Mouse (Mus musculus): ENCODE measurements around the gene Lyzl4.

The Lyzl4 gene

DNA sequence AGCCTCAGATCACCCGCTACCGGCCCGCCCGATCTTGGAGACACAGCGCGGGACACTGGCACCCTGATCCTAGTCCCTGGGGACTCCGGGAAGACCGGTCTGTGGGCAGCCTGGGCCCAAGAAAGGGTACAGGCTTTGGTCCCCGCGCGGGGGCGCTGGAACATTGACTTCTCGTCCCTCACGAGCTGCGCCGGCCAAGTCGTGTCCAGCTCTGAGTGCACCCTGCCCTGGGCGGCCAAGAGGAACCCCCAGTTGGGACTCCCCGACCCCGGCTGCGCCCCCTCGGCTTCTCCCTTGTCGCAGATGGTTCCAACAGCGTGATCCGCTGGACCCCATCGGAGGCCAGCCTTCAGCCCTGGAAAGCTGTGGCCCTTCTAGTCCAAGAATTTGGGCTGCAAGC lies at the start of gene Lyzl4:
Gene Lyzl4 (minus strand): TSS at position 96 of the 400 bp plus-strand sequence.
- CTCF ChIA-PET: no interaction called here

DNA sequence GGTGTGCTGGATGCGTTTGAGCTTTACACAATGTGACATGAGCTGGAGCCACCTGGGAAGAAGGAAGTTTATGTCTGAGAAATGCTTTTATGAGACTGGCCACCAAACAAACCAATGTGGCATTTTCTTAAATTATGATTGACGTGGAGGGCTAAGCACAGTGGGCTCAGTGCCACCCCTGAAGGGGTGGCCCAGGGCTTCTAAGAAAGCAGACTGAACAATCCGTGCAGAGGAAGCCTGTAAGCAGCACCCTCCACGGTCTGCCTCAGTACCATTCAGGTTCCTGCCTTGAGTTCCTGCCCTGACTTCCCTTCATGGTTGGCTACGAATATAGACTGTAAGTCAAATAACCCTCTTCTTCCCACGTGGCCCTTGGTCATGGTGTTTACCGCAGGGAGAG lies 48.8 kb upstream of the Lyzl4 start:
- CTCF ChIA-PET: no interaction called here

DNA sequence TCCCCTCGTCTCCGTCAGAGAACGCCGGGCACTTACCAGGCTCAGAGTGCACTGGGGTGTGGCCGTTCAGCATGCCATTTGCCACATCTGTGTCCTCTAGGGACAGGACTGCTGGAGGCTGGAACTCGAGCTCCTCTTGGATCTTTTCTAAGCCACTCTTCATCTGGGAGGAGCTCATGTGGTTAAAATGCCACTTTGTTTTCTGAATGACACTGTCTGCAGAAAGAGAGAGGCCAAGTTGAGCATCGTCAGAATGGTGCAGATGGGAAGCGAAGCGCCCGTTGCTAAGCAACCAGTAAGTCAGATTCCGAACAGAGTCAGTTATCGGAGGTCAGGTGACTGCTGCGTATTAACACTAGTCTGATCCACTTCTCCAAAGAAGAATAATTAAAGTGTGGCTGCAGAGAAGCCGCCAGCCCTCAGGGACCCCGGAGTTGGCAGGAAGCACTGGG lies 48.3 kb upstream of the Lyzl4 start:
- CTCF ChIA-PET: no interaction called here

DNA sequence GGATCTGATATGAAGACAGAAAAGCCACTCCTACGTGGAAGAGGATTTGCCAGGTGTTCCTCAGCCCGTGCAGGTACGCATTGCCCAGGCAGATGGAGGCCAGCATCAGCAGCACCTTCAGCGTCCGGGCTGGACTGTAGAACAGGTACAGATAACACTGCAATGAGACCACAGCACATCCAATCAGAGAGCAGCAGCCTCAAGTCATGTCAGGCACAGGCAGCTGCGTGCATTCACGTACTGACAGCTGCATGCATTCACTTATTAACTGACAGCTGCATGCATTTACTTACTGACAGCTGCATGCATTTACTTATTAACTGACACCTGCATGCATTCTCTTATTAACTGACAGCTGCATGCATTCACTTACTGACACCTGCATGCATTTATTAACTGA lies 42.8 kb upstream of the Lyzl4 start:
- CTCF ChIA-PET: no interaction called here

DNA sequence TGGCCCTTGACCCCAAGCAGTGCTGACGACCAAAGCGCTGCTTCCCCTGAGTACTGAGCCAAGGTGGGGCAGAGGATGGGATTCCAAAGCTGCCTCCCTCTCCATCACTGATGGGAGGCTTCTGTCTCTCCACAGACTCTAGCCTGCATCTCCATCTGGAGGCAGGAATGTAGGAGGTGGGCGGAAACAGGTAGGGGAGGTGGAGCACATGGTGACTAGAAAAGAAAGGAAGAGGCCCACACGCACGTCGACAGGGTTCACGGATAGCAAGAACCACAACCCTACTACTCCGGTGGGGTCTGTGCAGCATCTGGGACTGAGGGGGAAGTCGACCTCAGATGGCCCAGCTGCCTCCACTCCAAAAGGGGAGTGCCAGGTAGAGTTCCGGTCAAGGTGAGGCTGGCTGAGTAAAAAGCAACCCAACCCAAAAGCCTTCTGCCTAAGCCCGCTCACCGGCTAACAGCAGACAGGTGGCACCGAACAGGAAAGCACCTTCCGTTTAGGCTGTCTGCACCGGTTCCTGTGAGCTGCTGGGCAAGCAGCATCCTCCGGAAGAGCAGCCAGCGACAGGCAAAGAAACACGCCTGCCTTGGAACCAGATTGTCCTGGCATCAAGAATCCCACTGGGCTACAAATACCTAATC lies 40.3 kb upstream of the Lyzl4 start:
- CTCF ChIA-PET: no interaction called here

DNA sequence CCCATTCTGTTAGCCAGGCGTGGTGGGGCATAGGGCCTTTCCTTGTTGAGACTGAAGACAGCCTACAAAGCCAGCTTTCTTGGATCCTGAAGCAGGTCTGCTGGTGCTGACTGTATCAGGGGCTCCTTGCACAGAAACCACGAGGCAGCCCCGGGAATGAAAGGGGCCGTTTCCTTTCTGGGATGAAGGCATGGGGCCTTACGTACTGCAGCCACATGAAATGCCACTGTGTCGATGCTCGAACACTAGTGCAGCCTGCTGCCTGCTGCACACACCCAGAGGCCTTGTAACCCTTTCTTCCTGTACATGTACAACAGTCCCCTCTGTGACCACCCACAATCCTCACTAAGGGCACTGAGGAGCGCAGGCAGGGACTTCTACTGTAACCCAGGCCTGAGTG lies 39.3 kb upstream of the Lyzl4 start:
- CTCF ChIA-PET: no interaction called here

DNA sequence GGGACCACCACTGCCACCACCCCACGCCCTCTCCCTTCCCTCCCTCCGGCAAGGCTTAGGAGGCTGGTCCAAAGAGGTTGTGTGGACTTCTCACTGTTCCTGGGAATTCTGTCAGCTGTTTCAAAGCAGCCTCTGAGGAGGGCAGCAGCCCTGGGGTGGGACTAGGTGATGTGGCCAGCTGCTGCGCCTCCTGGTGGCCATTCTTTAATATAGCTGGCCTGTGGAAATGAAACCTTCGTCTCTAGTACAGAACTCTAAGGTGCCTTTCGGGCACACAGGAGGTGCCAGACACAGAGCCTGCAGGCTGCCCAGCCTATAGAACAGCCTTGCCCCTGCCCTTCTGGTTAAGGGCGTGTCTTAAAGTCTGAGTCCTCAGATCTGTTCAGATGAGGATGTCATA lies 37.7 kb upstream of the Lyzl4 start:
- CTCF ChIA-PET: interaction anchor here (0.9 to 1.4 kb wide), 2 partner anchors 9 to 17 kb away, joined by 3 to 6 read pairs; no protein-coding TSS in a partner anchor

DNA sequence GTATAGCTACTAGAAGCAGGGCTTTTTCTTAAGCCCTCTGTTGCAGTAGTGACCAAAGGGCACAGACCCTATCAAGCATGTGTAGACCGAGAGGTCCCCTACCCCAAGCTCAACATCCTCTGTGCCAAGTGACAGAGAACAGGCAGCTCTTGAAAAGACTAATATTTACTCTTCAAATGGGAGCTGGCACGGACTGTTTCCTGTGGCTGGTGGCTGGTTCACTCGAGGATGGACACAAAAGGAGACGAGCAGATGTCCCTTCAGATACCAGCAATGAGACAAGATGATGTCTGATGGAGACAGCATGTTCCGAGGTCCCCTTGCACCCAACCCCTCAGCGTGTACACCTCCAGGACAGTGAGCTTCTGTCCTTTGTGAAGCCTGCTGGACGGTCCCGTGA lies 35.6 kb upstream of the Lyzl4 start:
- CTCF ChIA-PET: interaction anchor here (0.9 kb wide), 1 partner anchor 43 kb away, joined by 3 read pairs; no protein-coding TSS in a partner anchor

DNA sequence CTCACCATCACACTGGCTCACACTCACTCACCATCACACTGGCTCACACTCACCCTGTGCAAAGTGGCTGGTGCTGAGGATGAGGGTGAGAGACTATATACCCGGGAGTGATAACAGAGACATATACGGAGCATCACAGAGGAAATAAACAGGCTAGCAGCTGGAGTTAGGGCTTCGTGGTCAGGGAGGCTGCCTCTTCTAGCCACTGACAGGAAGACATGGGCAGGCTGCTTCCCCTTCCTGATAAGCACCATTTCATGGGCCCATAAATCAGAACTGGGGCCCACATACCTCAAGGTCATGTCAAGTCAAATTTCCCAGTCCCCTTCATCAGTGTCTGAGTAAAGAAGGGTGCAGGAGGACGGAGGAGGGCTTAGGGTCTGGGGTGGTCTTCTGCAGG lies 35.2 kb upstream of the Lyzl4 start:
- CTCF ChIA-PET: interaction anchor here (0.9 kb wide), 1 partner anchor 43 kb away, joined by 3 read pairs; no protein-coding TSS in a partner anchor

DNA sequence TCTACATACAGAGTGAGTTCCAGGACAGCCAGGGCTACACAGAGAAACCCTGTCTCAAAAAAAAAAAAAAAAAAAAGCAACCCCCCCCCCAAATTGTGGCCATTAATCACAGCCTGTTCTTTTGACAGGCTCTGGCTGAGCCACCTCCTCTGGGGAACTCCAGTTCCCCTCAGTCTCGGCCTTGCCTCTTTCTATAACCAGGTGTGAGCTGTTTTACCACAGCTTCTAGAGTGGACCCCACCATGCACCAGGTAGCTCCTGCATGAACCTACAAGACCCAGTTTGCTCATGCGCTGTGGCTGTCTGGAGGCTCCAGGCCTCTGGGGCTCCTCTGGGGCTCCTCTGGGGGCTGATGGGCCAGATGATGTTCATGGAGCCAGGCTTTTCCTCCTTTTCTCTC lies 33.7 kb upstream of the Lyzl4 start:
- CTCF ChIA-PET: interaction anchor here (0.7 to 1.3 kb wide), 3 partner anchors 11 to 635 kb away, joined by 3 to 8 read pairs (median 7); no protein-coding TSS in a partner anchor

DNA sequence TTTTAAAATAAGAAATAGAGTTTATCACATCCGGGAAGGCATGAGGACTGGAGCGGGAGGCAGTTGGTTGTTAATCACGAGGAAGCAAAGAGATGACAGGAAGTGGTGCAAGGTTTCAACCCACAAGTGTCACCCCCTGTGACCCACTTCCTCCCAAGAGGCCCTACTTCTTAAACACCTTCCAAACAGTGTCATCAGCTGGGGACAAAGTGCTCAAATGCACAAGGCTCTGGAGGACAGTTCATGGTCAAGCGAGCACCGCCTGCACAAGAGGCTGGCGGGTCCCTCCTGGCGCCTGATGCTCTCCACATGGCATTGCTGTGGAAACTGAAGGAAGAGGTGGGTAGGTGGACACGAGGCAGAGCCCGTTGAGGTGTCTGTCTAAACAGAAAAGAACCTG lies 33.1 kb upstream of the Lyzl4 start:
- CTCF ChIA-PET: interaction anchor here (0.6 to 0.9 kb wide), 2 partner anchors 15 to 208 kb away, joined by 4 to 8 read pairs; no protein-coding TSS in a partner anchor

DNA sequence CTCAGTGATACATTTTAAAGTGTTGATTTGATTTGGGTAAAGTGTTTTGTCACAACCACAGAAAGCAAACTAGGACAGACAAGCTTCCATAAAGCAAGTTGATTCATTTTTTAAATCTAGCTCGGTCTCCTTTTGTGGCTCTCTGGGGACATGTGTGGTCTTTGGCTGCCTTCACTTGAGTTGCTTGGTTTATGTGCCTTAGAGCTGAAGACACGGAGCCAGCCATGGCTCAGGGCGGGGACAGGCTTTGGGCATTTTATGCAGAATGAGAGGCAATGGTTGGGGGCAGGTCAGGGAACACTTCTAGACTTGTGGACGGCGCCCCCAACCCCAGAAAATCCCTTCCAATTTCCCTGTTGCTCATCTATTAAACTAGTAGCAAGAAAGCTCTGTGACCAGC lies 31.8 kb upstream of the Lyzl4 start:
- CTCF ChIA-PET: interaction anchor here (1.0 kb wide), 1 partner anchor 36 kb away, joined by 4 read pairs; the partner anchor contains the start of gene Ss18l2

DNA sequence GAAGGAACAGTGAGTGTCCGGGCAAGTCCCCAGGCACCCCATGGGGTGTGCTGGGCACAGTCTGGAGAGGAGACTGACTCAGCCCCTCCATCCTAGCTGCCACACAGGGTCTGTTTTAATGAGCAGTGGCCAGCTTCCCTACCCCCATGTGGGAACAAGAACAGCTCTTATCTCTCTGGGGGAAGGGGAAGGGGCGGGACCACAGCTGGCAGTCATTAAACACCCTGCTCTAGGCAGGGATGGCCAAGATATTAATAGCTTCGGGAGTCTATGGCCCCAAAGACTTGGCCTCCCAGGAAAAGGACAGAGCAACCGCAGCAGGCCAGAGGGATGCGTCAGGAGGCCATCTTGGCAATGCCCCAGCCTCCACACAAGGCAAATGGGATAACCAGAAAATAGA lies 30.4 kb upstream of the Lyzl4 start:
- CTCF ChIA-PET: no interaction called here

DNA sequence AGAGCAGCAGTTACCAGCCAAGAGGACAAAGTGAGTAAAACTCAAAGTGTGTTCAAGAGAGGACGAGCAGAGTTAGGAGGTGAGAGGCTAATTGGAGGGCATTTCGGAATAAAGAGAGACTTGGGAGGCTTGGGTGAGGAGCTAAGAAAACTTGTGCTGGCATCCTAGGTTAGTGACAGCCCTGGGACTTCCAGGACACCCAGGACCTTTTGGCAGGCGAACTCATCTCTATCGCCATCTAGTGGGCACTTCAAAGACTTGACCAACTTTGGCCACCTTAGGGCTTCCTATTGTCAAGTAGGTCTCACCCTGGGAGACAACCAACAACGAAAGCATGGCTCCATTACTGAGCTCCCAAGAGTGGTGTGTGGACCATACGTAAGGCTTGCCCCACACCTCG lies 29.4 kb upstream of the Lyzl4 start:
- CTCF ChIA-PET: interaction anchor here (0.6 to 1.1 kb wide), 2 partner anchors 9 to 11 kb away, joined by 3 to 10 read pairs; no protein-coding TSS in a partner anchor

DNA sequence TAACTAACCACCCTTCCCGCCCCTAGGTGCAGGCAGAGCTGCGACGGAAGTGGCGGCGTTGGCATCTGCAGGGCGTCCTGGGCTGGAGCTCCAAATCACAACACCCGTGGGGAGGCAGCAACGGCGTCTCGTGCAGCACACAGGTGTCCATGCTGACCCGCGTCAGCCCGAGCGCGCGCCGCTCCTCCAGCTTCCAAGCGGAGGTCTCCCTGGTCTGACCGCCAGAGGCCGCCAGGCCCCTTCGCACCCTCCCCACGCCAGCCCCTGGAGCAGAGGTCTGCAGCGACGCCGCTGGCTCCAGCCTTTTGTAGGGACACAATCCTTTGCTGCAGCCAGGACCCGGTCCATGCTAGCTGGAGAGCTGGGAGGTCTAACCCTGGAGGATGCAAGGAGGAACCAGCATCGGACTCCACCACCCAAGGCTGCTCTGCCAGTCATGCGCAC lies 27.5 kb upstream of the Lyzl4 start:
- CTCF ChIA-PET: interaction anchor here (0.6 kb wide), 1 partner anchor 735 kb away, joined by 3 read pairs; no protein-coding TSS in a partner anchor

DNA sequence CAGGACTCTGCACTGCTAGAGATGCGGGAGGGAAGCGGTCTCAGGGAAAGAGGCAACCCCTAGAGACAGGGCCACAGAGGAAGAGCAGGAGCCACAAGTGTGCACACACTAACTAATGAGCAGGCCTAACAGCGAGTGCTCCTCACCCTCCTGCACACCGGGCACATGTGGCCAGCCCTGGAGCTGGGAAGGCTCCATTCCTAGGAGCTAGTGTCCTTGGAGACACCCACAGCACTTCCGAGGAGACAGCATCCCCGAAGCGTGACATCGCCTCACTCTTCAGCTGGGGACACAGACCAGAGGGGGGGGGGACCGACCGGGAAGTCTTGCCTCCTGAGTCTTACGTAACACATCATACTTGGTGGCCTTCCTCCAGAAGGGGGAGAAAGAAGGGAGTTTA lies 25.9 kb upstream of the Lyzl4 start:
- CTCF ChIA-PET: no interaction called here

DNA sequence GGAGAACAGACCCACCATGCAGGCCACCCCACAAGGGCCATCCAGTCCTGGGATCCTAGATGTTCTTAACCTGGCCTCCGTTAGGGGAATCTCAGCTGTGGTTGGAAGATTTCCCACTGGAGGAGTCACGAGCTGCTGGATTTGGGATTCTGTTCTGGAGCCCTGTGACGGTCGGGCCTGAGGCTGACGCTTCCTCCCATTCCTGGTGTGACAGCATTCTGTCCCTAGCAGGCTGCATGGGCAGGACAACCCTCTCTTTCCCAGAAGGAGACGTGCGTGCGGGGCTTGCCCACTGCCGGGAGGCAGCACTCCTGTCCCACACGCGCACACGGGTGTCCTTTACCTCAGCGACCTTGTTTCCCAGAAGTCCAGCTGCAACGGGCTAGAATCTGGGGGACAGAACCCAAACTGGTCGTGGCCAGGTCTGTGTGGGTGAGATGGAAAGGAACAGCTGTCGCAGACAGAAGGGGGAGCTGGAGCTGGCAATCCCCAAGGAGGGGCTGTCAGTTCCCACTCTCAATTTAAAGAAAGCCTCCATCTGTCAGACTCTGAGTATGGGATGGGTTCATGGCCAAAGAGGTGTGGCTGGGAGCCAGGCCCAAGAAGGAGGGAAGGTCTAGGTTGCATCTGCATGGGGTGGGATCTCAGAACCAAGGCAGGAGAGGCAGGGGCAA lies 25.2 kb upstream of the Lyzl4 start:
- CTCF ChIA-PET: no interaction called here

DNA sequence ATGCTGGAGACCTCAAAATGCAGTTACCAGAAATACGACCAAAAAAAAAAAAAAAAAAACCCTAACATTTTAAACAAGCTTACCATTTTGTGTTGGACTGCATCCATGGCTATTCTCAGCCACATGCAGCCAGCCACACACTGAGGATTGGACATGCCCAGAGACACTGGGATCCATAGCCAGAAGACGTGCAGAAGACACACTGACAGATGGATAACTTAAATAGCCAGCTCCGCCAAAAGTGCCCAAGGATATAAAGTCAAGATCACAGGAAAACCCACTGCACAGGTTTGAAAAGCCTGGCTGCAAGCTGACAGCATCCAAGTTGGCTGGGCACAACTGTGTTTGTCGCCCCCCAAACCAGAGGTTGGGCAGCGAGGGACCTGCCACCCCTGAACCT lies 22.2 kb upstream of the Lyzl4 start:
- CTCF ChIA-PET: interaction anchor here (0.6 to 1.5 kb wide), 2 partner anchors 12 to 26 kb away, joined by 3 to 5 read pairs; no protein-coding TSS in a partner anchor

DNA sequence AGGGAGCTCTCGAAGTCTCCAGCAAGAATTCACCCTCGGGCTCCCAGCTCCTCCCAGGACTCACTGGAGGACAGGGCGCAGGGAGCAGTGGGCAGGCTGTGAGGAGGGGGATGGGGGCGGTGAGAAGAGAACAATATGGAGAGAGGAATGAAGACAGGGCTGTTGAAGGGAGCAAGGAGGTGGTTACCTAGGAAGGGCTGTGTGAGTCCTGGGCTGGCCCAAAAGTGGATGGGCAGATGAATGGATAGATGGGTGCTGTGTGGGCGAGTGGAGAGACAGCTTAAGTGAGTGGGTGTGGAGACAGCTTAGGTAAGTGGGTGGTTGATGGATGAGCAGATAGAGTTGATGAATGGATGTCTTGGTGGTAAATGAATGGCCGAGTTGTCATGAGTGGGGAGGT lies 21.6 kb upstream of the Lyzl4 start:
- CTCF ChIA-PET: interaction anchor here (1.5 to 2.0 kb wide), 2 partner anchors 13 to 17 kb away, joined by 3 to 6 read pairs; no protein-coding TSS in a partner anchor

DNA sequence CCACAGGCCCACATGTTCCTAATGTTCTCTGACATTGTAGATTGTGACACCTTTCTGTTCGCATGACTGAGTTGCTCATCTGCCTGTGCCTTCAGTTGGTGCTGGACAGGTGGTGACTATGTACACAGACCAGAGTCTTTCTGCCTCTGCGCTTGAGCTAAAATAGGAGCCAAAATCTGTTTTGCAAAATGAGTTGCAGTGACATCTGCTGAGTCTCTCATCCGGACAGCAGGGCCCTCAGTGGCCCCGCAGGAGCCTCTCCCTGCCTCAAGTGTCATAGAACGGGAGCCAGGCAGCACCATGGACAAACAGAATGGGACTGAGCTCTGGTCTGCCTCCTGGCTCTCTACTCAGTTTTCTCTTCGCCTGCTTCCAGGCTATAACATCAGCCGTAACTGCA lies 17.9 kb upstream of the Lyzl4 start:
- CTCF ChIA-PET: interaction anchor here (1.2 kb wide), 1 partner anchor 16 kb away, joined by 8 read pairs; no protein-coding TSS in a partner anchor

DNA sequence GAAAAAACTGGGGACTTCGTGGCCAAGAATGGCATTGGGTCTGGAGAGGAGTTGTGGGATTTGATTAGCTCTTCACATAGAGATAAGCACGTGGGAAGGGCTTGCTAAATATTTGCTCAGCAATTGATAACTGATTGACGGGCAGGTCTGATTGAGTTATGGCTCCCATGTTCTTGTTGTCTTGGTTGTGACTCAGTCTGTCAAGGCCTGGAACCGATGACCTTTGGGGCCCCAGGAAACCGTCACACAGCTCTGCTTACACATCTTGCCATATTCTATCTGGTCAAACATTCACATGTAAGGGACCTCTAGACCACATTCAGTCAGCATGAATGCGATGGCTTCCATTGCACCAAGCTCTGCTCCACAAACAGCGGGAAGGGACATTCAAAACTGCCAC lies 16.4 kb upstream of the Lyzl4 start:
- CTCF ChIA-PET: interaction anchor here (0.6 kb wide), 1 partner anchor 178 kb away, joined by 21 read pairs; no protein-coding TSS in a partner anchor

DNA sequence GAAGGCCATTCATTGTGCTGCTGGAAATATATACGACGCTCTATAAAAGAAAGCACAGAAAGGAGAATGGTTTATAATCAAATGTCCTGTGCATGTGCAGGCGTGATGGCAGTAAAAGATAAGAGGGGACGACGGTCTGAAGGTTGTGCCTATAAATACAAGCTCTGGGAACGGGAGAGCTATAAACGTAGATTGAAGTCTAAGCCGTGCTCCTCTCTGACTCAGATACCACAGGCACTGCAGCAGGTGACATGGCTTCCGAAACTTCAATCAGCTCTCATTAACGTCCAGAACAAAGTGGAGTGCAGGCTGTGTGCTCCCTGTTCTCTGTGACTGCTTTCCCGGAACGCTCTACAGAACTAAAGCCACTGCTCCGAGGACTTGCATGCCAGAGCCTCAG lies 15.2 kb upstream of the Lyzl4 start:
- CTCF ChIA-PET: no interaction called here

DNA sequence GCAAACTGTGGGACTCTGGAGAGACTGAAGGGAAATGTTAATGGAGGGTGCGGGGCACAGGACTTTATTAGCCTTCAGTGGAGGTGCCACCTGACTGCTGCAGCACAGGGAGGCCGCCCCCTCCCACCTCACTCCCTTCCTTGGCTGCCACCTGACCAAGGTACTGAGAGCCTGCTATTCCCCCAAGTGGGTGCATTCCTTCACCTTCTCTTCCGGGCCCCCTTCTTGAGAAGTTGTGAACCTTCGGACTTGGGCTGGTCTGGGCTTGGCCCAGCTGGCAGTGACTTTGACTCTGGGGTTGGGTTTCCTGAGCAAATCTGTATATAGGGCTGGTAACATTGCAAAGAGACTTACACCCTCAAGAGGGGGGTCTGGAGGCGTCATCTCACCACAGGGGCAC lies 14.4 kb upstream of the Lyzl4 start:
- CTCF ChIA-PET: no interaction called here

All from spleen, embryonic (tissue).